Mouse (Mus musculus): ENCODE data around the gene Gm20388. TPM values are rescaled to one million over a fixed set of nuclear protein-coding genes. Genes with fewer than 3 reads are reported as not detected.
"Not testable (repeated sequence)": the region's sequence is repeated elsewhere in the genome, so short reads cannot be mapped to it uniquely, and the experiment has no call there.

The Gm20388 gene
- polyA plus RNA-seq, 1 experiment from 2014 or later, result not detected

GRCm38 (mm10) chr8:124014751-124015150 lies 4104.1 kb downstream of the Gm20388 start:
- H3K27me3 ChIP-seq (replicated peaks; ENCODE audit: control insufficient read depth, insufficient read depth, low read length), result no peaks in the 10 kb centered on the region
- no peaks in the 10 kb centered on the region for H3K36me3 ChIP-seq (ENCODE audit: control insufficient read depth, insufficient read depth)
- peak overlapping the region; percentile 68 for H3K27ac ChIP-seq (ENCODE audit: low read depth, low read length)
- peak; percentile 68 for ATAC-seq
- H3K4me2 ChIP-seq (replicated peaks; ENCODE audit: low read depth), result peak overlapping the region; percentile 32; the same call in 1 of the 2 replicates
- TF ChIP-seq CTCF (IDR thresholded peaks at IDR 0.05; ENCODE audit: low read depth), result no peak
- H3K9ac ChIP-seq (ENCODE audit: low read depth, low read length), result no peak overlapping the region
- H3K4me1 ChIP-seq (replicated peaks; ENCODE audit: control insufficient read depth, insufficient read depth, low read length), result 0 out of 2 replicates have a peak, but pooled peaks cover 18% of the 10 kb centered on the region
- no peak overlapping the region for H3K4me3 ChIP-seq (ENCODE audit: low read depth, low read length)
- H3K9me3 ChIP-seq (ENCODE audit: control insufficient read depth), result no peaks in the 10 kb centered on the region
- 31% methylated on average over 3 of the region's 3 CpGs for WGBS

GRCm38 (mm10) chr8:124019782-124020181 lies 4109.1 kb downstream of the Gm20388 start:
- ATAC-seq, result peak; percentile 26; the same call in 1 of the 2 replicates
- Histone ChIP-seq H3K36me3 (ENCODE audit: control insufficient read depth, insufficient read depth) (no peaks in the 10 kb centered on the region; the same call in 1 of the 2 replicates), H3K9me3 (ENCODE audit: control insufficient read depth) (no peaks in the 10 kb centered on the region), H3K4me2 (replicated peaks; ENCODE audit: low read depth) (peak overlapping the region; percentile 86), H3K4me3 (ENCODE audit: low read depth, low read length) (peak overlapping the region; percentile 77), H3K4me1 (replicated peaks; ENCODE audit: control insufficient read depth, insufficient read depth, low read length) (0 out of 2 replicates have a peak, but pooled peaks cover 18% of the 10 kb centered on the region), H3K27ac (ENCODE audit: low read depth, low read length) (peak overlapping the region; percentile 60), H3K9ac (ENCODE audit: low read depth, low read length) (peak overlapping the region; percentile 88), H3K27me3 (replicated peaks; ENCODE audit: control insufficient read depth, insufficient read depth, low read length) (no peaks in the 10 kb centered on the region)
- TF ChIP-seq CTCF (IDR thresholded peaks at IDR 0.05; ENCODE audit: low read depth), result no peak
- WGBS, result 10% methylated on average over 13 of the region's 13 CpGs

- peak overlapping the region; percentile 93 for H3K27ac ChIP-seq (ENCODE audit: low read depth, low read length)
- H3K4me1 ChIP-seq (replicated peaks; ENCODE audit: control insufficient read depth, insufficient read depth, low read length), result 0 out of 2 replicates have a peak, but pooled peaks cover 12% of the 10 kb centered on the region
- WGBS, result under 1% methylated on average over 64 of the region's 87 CpGs
- peak; percentile 79 for ATAC-seq
- TF ChIP-seq CTCF (IDR thresholded peaks at IDR 0.05; ENCODE audit: low read depth), result 0 out of 2 replicates have a peak, but pooled peaks have one; percentile 11
- peak overlapping the region; percentile 77 for H3K4me3 ChIP-seq (ENCODE audit: low read depth, low read length)
- peak overlapping the region; percentile 86 for H3K4me2 ChIP-seq (replicated peaks; ENCODE audit: low read depth)
- peak overlapping the region; percentile 88 for H3K9ac ChIP-seq (ENCODE audit: low read depth, low read length)
- no peaks in the 10 kb centered on the region for H3K9me3 ChIP-seq (ENCODE audit: control insufficient read depth)
- no peaks in the 10 kb centered on the region for H3K27me3 ChIP-seq (replicated peaks; ENCODE audit: control insufficient read depth, insufficient read depth, low read length)
- no peaks in the 10 kb centered on the region; the same call in 1 of the 2 replicates for H3K36me3 ChIP-seq (ENCODE audit: control insufficient read depth, insufficient read depth)
Measured at GRCm38 (mm10) chr8:124020439-124021236, 4110.0 kb downstream of the Gm20388 start.

GRCm38 (mm10) chr8:124021237-124022227 lies 4110.9 kb downstream of the Gm20388 start, which contains the start of the genes Taf5l and Urb2:
Gene Taf5l (minus strand): TSS chr8:124021397.
Gene Urb2 (plus strand): TSS chr8:124021508.
- TF ChIP-seq CTCF (IDR thresholded peaks at IDR 0.05; ENCODE audit: low read depth), result no peak
- Histone ChIP-seq H3K9me3 (ENCODE audit: control insufficient read depth) (no peaks in the 10 kb centered on the region), H3K36me3 (ENCODE audit: control insufficient read depth, insufficient read depth) (no peaks in the 10 kb centered on the region; the same call in 1 of the 2 replicates), H3K4me1 (replicated peaks; ENCODE audit: control insufficient read depth, insufficient read depth, low read length) (0 out of 2 replicates have a peak, but pooled peaks cover 8% of the 10 kb centered on the region), H3K27ac (ENCODE audit: low read depth, low read length) (peak within 1 kb of the TSS; percentile 93), H3K4me2 (replicated peaks; ENCODE audit: low read depth) (peak within 1 kb of the TSS; percentile 86), H3K9ac (ENCODE audit: low read depth, low read length) (peak within 1 kb of the TSS; percentile 88), H3K4me3 (ENCODE audit: low read depth, low read length) (peak within 1 kb of the TSS; percentile 77), H3K27me3 (replicated peaks; ENCODE audit: control insufficient read depth, insufficient read depth, low read length) (no peaks in the 10 kb centered on the region)
- WGBS, result 0% methylated on average over 69 of the region's 74 CpGs
- ATAC-seq, result peak; percentile 88

- peak; percentile 19 for TF ChIP-seq CTCF (IDR thresholded peaks at IDR 0.05; ENCODE audit: low read depth)
- not testable (repeated sequence) for H3K4me3 ChIP-seq (ENCODE audit: low read depth, low read length); H3K9me3 ChIP-seq (ENCODE audit: control insufficient read depth); H3K4me2 ChIP-seq (replicated peaks; ENCODE audit: low read depth); H3K4me1 ChIP-seq (replicated peaks; ENCODE audit: control insufficient read depth, insufficient read depth, low read length); H3K27me3 ChIP-seq (replicated peaks; ENCODE audit: control insufficient read depth, insufficient read depth, low read length); H3K27ac ChIP-seq (ENCODE audit: low read depth, low read length); ATAC-seq; H3K9ac ChIP-seq (ENCODE audit: low read depth, low read length)
- H3K36me3 ChIP-seq (ENCODE audit: control insufficient read depth, insufficient read depth), result peaks cover 40% of the 10 kb centered on the region
- WGBS, result 77% methylated on average over 2 of the region's 2 CpGs
Measured at GRCm38 (mm10) chr8:124026265-124026664, 4115.6 kb downstream of the Gm20388 start.
